Mouse (Mus musculus) cerebellum, adult 2 months (tissue): ENCODE measurements around the gene Ankrd6. TPM values are rescaled to one million over a fixed set of nuclear protein-coding genes. Genes with fewer than 3 reads are reported as not detected.

Experiments used
- DNase-seq, 2 experiments: peaks; one replicate each; pipeline ENCODE4 v3.0.0; 2021
- H3K27ac ChIP-seq: fragments of 200-500 bp; 2 replicates; pipeline ENCODE4 v1.5.1; 2012; ENCODE audit warnings: low read length, control low read depth, inconsistent platforms; ENCODE audit not compliant: insufficient read depth
- H3K27me3 ChIP-seq: fragments of 200-500 bp; 2 replicates; pipeline ENCODE4 v1.6.1; 2012; ENCODE audit warnings: inconsistent platforms, mild to moderate bottlenecking, low read length, moderate library complexity; ENCODE audit not compliant: control insufficient read depth, insufficient read depth
- H3K4me1 ChIP-seq: fragments of 200-500 bp; 2 replicates; pipeline ENCODE4 v1.6.1; 2011; ENCODE audit warnings: low read length; ENCODE audit not compliant: control insufficient read depth, insufficient read depth
- H3K4me3 ChIP-seq: fragments of 200-500 bp; replicated peaks from 2 replicates; pipeline ENCODE3; 2011; ENCODE audit warnings: mild to moderate bottlenecking, low read depth, low read length, control low read depth; ENCODE audit not compliant: insufficient read depth
- CTCF ChIP-seq: fragments of 200-500 bp; IDR thresholded peaks from 2 replicates; pipeline ENCODE4 v1.5.1; 2011; ENCODE audit warnings: low read depth, mild to moderate bottlenecking, control low read depth, low read length, moderate library complexity, borderline replicate concordance; ENCODE audit not compliant: insufficient read depth
- POLR2A ChIP-seq: fragments of 200-500 bp; IDR thresholded peaks from 2 replicates; pipeline ENCODE4 v1.6.1; 2011; ENCODE audit warnings: low read length, control low read depth, borderline replicate concordance; ENCODE audit not compliant: insufficient read depth
- WGBS: fragments of 180-500 bp; shearing (Covaris S2); methylation state at CpG from one replicate; pipeline ENCODE4 v1.1.7; 2018; 5-methylcytosine and 5-hydroxymethylcytosine counted together
- polyA plus RNA-seq: library from polyadenylated mRNA; depleted of rRNA; stranded (reverse); fragments of >200 nt; gene quantifications from 2 replicates; pipeline ENCODE4 v1.2.3, GENCODE M21; 2012

The Ankrd6 gene
- polyA plus RNA-seq, 1 experiment = 9.4 TPM

DNA sequence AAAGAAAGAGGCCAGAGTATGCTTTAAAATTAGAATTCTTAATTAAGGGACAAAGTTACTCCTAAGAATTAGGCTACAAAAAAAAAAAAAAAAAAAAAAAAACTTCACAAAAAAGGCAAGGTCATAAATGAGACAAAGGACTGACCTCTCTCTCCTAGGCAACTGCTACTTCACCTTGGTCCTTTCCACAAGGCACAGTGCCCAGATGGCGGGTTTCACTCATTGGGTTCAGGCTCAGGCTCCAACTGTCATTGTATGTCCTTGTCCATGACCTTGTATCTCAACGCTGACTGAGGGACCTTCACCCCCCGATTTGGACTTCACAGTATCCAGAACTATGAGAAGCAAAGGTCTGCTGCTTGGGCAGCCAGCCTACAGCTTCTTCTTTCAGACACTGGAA is 112.2 kb downstream of the Ankrd6 start:
- peaks cover 7% of the 10 kb centered on the region for H3K4me1 ChIP-seq
- no peak overlapping the region for H3K27ac ChIP-seq
- TF ChIP-seq POLR2A (no peak), CTCF (no peak)
- DNase-seq = no peak
- no peaks in the 10 kb centered on the region for H3K27me3 ChIP-seq
- 72% methylated on average over 3 of the region's 3 CpGs for WGBS
- no peak overlapping the region for H3K4me3 ChIP-seq

DNA sequence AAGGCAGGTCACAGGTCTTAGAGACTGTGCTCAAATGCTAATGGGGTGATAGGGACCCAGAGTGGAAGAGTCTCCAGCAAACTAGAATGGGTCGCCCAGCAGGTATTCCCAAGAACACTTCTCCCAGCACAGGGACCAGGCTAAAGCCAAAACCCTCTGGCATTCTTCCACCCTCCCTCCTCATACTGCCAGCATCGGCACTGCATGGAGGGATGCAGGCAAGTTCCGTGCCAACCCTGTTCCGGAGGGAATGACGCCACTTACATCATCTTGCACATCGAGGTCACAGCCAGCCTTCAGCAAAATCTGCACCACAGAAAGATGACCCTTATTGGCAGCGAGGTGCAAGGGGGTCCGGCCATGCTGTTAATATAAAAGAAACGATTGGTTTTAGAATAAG is 114.6 kb downstream of the Ankrd6 start:
- Histone ChIP-seq H3K27me3 (no peaks in the 10 kb centered on the region), H3K27ac (no peak overlapping the region), H3K4me1 (peaks cover 7% of the 10 kb centered on the region), H3K4me3 (no peak overlapping the region)
- peak; percentile 34 to 60 for DNase-seq
- 10% methylated on average over 9 of the region's 9 CpGs for WGBS
- no peak for TF ChIP-seq POLR2A
- TF ChIP-seq CTCF = no peak

- WGBS = 40% methylated on average over 3 of the region's 3 CpGs
- DNase-seq = no peak
- no peak overlapping the region for H3K27ac ChIP-seq
- H3K4me1 ChIP-seq = peaks cover 7% of the 10 kb centered on the region
- H3K27me3 ChIP-seq = no peaks in the 10 kb centered on the region
- H3K4me3 ChIP-seq = no peak overlapping the region
- no peak for TF ChIP-seq CTCF
- no peak for TF ChIP-seq POLR2A
Measured at GRCm38 (mm10) chr4:32834541-32834940, 116.1 kb downstream of the Ankrd6 start.

DNA sequence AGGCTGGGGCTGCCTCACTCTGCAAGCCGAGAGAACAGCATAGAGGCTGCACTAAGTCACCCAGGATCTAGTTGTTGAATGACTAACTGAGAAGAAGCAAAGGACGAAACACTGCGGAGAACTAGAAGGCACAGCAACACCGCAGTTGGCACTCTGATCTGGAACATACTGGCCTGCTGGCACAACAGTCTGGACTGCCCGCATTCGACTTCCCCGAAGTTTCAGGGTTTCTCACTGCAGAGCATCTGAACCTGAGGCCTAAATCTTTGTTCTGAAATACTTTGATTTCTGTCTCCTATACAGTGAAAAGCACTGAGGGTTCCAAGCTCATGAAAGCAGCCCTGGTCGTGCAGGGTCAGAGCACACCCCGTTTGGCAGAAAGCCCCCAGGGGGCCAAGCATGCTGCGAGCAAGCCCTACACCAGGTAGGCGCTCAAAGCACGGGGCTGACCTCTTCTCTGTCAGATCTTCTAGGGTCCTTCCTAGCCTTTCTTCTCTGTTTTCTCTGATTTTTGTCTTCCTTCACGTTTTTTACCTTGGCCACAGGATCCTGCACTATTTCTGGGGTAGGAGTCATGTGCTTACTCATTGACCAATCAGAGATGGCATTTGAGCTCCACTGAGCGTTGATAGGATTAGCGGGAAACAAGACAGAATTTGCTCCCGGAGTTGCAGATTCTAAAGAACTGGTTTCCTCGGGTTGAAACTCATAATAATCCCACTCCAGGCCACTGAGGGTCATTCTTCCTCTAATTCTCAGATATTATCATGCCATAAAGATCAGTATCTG is 117.0 kb downstream of the Ankrd6 start:
- peak; percentile 54 to 56 for DNase-seq
- TF ChIP-seq POLR2A (no peak), CTCF (no peak)
- Histone ChIP-seq H3K4me3 (peak overlapping the region; percentile 67), H3K27ac (no peak overlapping the region), H3K4me1 (peaks cover 7% of the 10 kb centered on the region), H3K27me3 (no peaks in the 10 kb centered on the region)
- 9% methylated on average over 17 of the region's 17 CpGs for WGBS

- no peak overlapping the region for H3K27ac ChIP-seq
- TF ChIP-seq POLR2A = no peak
- 90% methylated on average over 10 of the region's 10 CpGs for WGBS
- H3K27me3 ChIP-seq = no peaks in the 10 kb centered on the region
- H3K4me3 ChIP-seq = no peak overlapping the region
- H3K4me1 ChIP-seq = peaks cover 14% of the 10 kb centered on the region
- no peak for DNase-seq
Measured at GRCm38 (mm10) chr4:32829316-32829715, 121.3 kb downstream of the Ankrd6 start.

GRCm38 (mm10) chr4:32828385-32829077 is 122.1 kb downstream of the Ankrd6 start:
- H3K4me3 ChIP-seq = no peak overlapping the region
- H3K27me3 ChIP-seq = no peaks in the 10 kb centered on the region
- 98% methylated on average over 10 of the region's 10 CpGs for WGBS
- no peak for DNase-seq
- no peak for TF ChIP-seq POLR2A
- TF ChIP-seq CTCF = no peak
- H3K27ac ChIP-seq = no peak overlapping the region
- peaks cover 16% of the 10 kb centered on the region for H3K4me1 ChIP-seq

GRCm38 (mm10) chr4:32826925-32827324 is 123.7 kb downstream of the Ankrd6 start:
- WGBS = 7% methylated on average over 7 of the region's 7 CpGs
- DNase-seq = peak; percentile 85 to 91
- no peak for TF ChIP-seq CTCF
- no peak for TF ChIP-seq POLR2A
- Histone ChIP-seq H3K27ac (no peak overlapping the region), H3K27me3 (no peaks in the 10 kb centered on the region), H3K4me1 (peaks cover 16% of the 10 kb centered on the region), H3K4me3 (no peak overlapping the region)

DNA sequence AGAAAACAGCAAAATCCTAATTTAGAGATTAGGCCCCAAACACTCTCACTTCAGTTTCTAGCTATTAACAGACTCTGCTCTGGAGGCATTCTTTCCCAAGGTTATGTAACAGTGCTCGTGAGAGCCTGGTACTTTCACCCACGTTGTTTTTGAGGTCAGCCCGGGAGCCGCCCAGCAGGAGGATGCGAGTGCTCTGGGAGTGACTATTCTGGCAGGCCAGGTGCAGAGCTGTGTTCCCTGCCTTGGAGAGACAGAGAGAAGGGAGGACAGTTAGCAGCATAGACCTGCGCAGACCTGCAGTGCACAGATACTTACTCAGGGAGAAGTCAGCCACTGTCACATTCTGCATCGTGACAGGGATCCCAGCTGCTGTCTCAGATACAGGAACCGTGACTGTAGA is 126.4 kb downstream of the Ankrd6 start:
- WGBS = 37% methylated on average over 8 of the region's 8 CpGs
- H3K27me3 ChIP-seq = no peaks in the 10 kb centered on the region
- DNase-seq = peak; percentile 50 to 59
- TF ChIP-seq POLR2A = no peak
- TF ChIP-seq CTCF = no peak
- no peak overlapping the region for H3K4me3 ChIP-seq
- no peak overlapping the region for H3K27ac ChIP-seq
- peaks cover 16% of the 10 kb centered on the region for H3K4me1 ChIP-seq
